Mouse (Mus musculus) small intestine, adult 2 months (tissue): ENCODE data around the gene Rab11fip2.

ENCODE experiments used
- CTCF ChIP-seq: fragments of 200-500 bp; IDR thresholded peaks from 2 replicates; pipeline ENCODE4 v1.5.1; 2012; ENCODE audit warnings: low read depth, mild to moderate bottlenecking, control low read depth, inconsistent platforms, low read length, moderate library complexity, mixed read lengths; ENCODE audit not compliant: insufficient replicate concordance, insufficient read length; ENCODE audit errors: extremely low read depth
- POLR2A ChIP-seq: fragments of 200-500 bp; IDR thresholded peaks from 2 replicates; pipeline ENCODE4 v1.6.1; 2012; ENCODE audit warnings: low read depth, mild to moderate bottlenecking, control low read depth, inconsistent platforms, low read length, moderate library complexity

DNA sequence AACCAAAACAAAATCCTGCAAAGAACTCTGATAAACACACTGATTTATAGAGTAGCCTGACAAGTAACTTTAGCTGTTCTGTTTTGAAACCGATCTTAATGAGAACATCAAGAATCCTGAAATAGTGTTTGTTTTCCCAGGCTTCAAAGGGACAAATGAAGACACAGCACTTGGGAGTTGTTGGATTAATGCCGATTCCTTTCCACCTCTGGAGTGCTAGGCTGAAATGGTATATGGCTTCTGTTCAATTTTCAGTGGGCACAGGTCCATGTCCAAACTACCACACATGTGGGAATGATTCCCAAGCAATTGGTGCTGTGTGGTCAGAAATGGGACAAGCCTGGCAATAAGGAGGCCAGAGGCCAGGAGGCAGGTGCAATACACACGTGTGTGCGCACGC, 3.7 kb downstream of the Rab11fip2 start:
- TF ChIP-seq CTCF (no peak), POLR2A (no peak)
